Mouse (Mus musculus): ENCODE data around the gene Zfp994.
A peak's percentile ranks its signal among the peaks of the same experiment; 100 is the strongest.
"Not testable (repeated sequence)": the region's sequence is repeated elsewhere in the genome, so short reads cannot be mapped to it uniquely, and the experiment has no call there.

The Zfp994 gene

DNA sequence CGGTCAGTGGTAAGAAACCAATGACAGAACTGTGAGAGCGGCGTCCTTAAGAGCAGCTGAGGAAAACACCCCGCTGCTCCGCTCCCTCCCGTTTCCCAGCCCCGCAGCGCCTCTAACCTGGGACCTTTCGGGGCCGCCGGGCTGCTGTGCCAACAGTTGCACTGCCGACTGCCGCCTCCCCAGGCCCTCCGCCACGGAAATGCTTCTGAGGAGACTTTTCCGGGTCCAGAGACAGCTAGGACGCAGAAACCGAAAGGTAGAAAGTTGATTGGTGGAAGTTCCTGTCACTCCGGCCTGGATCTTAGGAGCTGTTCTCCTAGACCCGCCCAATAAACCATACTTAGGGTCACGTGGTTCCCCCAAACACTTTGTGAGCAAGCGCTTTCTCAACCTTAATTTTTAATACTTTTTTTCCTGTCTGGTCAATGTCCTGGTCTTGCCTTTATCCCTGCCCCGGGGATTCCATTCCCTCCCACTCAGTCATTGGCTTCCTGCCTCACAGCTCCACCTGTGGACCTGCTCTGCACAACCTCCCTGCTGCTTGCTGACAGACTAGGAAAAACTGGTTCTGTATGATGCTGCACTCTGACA lies at the start of gene Zfp994:
Zfp994 (minus strand) TSS at position 195 of the 591 bp plus-strand sequence.
- peak; percentile 96 for DNase-seq (ENCODE audit: low read depth, low spot score)

- not testable (repeated sequence) for DNase-seq (ENCODE audit: low read depth, low spot score)
These were observed 5.3 kb upstream of the Zfp994 start for GRCm38 (mm10) chr17:22230701-22231100.

- peak; percentile 9 for DNase-seq (ENCODE audit: low read depth, low spot score)
These were observed 401 bp downstream of the Zfp994 start for GRCm38 (mm10) chr17:22225015-22225414.

DNA sequence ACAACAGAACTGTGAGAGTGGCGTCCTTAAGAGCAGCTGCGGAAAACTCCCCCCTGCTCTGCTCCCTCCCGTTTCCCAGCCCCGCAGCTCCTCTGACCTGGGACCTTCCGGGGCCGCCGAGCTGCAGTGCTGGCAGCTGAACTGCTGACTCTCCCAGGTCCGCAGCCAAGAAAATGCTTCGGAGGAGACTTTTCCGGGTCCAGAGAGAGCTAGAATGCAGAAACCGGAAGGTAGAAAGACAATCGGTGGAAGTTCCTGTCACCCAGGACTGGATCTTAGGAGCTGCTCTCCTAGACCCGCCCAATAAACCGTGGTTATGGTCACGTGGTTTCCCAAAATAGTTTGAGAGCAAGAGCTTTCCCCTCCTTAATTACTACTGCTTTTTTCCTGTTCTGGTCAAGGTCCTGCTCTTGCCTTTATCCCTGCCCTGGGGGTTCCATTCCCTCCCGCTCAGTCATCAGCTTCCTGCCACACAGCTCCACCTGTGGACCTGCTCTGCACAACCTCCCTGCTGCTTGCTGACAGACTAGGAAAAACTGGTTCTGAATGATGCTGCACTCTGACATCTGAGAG lies 59.6 kb downstream of the Zfp994 start, which contains the start of gene Zfp947:
Zfp947 (minus strand) TSS at position 469 of the 573 bp plus-strand sequence.
- DNase-seq (ENCODE audit: low read depth, low spot score): peak; percentile 34

GRCm38 (mm10) chr17:22165304-22165703 lies 60.1 kb downstream of the Zfp994 start:
- DNase-seq (ENCODE audit: low read depth, low spot score): not testable (repeated sequence)

DNA sequence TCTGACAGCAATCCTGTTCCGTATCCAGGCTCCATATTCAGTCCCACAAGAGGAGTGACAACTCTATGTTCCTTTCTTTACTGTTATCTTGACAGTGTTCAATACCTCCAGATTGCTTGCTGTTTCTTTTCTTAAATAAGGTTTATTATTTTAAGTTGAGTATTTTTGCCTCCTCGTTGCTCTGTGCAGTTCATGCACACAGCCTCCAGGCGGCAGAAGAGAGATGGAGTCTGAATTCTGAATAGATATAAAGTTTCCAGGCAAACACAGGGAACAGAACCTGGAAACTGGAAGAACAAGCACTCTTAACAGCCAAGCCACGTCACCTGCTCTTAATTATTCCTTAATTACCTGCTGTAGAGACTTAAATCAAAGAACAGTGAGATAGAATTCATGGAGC lies 71.5 kb downstream of the Zfp994 start:
- DNase-seq (ENCODE audit: low read depth, low spot score): not testable (repeated sequence)
